Mouse (Mus musculus): Measurements from ENCODE around the gene Trpm8.

DNA sequence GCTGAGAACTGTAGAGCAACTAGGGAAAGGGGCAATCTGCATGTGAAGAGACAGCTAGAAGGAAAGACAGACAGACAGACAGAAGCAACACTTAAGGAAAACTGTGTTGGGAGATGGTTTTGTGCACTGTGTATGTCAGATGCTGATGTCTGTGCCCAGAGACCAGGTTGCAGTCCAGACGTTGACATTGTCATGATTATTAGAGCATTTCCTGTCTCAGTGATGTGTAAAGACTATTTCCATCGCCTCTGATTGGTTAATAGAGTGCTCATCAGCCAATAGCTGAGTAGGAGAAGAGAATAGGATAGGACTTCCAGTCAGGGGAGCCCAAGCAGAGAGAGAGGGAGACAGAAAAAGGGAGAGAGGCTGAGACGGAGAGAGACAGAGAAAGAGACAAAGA, 155.1 kb downstream of the Trpm8 start:
- TF ChIP-seq TAL1 (IDR thresholded peaks at IDR 0.05; ENCODE audit: low read length) (no peak), GATA1 (IDR thresholded peaks at IDR 0.05; ENCODE audit: low read length) (no peak)
